Mouse (Mus musculus) c-Kit-positive CD71-positive TER-119-positive erythroid progenitor cells, embryonic 14.5 days (primary cell): Measurements from ENCODE around the gene Olfr609.
"Not testable (repeated sequence)": the region's sequence is repeated elsewhere in the genome, so short reads cannot be mapped to it uniquely, and the experiment has no call there.

ENCODE experiments used
- DNase-seq: peaks from one replicate; pipeline ENCODE4 v3.0.0-alpha.2; 2013; ENCODE audit warnings: low spot score

Gene Olfr609

DNA sequence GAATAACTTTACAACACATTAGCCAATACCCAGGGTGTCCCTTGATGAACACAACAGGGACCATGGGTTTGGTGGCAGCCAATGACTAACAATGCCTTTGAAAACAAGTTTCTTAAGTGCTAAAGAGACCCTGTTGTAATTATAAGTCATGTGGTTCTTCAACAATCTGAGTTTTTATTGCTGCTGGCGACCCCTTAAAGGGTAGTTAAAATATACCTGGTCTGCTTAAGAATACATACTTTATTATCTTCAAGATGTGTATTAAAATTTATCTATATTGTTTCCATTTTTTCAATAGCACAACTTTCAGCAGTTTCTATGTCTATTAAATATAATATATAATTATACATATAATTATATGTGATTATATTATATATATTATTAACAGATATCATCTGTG, at the start of gene Olfr609:
Gene Olfr609, minus strand, starts transcription at position 101 of the 400 bp plus-strand sequence.
- DNase-seq: no peak

DNA sequence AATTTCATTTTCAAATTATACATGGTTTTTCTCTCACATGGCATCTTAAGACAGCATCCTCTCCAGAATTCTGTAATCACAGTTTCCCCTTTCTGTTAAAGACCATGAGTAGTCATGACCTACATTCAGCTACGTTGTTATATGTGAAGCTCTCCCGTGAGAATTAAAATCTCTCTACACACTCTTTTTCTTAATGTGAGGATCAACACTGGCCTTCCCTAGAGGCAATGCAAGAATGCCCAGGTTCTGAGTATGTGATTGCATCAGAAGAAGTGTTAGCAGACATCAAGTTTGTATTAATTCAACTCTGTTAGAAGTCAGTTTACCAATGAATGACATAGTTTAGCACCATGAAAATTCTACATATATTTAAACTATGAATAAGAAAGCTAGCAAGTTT, 44.8 kb upstream of the Olfr609 start, which contains the start of gene Olfr612:
Gene Olfr612, minus strand, starts transcription at position 101 of the 400 bp plus-strand sequence.
- not testable (repeated sequence) for DNase-seq

DNA sequence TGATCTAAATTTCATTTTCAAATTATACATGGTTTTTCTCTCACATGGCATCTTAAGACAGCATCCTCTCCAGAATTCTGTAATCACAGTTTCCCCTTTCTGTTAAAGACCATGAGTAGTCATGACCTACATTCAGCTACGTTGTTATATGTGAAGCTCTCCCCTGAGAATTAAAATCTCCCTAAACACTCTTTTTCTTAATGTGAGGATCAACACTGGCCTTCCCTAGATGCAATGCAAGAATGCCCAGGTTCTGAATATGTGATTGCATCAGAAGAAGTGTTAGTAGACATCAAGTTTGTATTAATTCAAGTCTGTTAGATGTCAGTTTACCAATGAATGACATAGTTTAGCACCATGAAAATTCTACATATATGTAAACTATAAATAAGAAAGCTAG, 22.9 kb upstream of the Olfr609 start, which contains the start of gene Olfr611:
Gene Olfr611, minus strand, starts transcription at position 101 of the 400 bp plus-strand sequence.
- not testable (repeated sequence) for DNase-seq

DNA sequence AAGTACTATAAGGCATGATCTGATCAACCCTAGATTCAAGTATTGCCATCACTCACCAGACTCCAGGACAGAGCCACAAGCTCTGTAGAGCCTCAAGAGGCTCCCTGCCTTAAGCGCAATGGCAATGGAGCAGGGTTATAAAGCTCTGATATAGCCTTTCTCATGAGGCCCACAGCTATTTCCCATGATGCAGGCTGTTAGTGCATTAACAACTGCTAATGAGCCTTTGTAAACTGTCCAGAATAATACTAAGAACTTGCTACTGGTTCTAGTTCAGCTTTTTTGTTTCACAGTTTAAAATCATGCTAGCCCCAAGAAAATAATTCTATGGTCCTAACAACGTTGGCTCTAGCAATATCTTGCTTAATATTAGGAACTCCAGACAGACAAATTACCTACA, 14.2 kb upstream of the Olfr609 start, which contains the start of gene Olfr610:
Gene Olfr610, minus strand, starts transcription at position 101 of the 400 bp plus-strand sequence.
- DNase-seq: no peak

DNA sequence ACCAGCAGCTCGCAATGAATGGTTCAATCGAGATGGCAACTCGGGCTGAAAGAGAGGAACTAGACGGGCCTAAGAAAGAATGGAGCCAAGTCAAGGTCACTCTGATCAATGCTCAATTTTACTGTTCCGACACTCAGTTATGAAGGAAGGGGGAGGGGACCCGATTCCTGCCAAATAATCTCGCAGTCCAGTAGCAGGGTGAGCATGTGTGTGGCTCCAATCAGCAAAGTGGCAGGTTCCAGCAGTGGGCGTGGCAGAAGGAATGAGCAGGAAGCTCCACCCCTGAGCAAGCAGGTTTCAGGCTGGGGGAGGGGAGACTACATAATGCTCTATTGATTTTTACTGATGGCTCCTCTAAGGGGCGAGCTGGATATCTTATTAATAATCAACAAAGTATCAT, 20.8 kb downstream of the Olfr609 start:
- DNase-seq: not testable (repeated sequence)

DNA sequence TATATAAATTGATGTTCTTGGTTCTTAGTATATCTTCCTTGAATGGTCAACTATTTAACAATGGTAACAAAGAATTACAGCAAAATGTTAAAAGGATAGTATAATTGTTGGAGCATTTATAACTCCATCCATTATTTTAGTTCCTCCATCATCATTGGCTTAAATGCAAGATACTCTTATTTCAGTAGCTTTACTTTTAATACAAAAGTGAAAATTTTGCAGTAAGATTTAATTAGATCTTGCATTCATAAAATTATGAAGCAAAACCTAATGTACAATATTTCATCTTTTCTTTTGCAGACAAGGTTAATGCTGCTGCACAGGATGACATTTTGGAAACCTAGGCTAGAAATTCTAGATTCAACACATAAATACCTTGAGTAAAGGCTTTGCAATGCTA, 28.3 kb downstream of the Olfr609 start, which contains the start of gene Olfr608:
Gene Olfr608, plus strand, starts transcription at position 301 of the 400 bp plus-strand sequence.
- no peak for DNase-seq

DNA sequence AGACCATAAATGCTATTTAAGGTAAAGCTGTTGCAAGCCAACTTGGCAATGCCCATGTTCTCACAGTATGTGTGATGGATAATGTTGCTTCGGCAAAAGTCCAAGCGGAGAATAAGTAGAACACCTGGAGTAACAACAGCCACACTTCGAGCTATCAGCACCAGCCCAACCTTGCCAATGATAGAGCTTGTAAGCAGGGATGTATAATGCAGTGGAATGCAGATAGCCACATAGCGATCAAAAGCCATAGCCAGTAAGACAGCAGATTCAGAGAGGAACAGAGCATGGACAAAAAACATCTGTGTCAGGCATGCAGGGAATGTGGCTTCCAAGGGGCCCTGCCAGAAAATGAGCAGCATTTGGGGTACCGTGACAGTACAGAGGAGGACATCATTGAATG, 37.3 kb downstream of the Olfr609 start:
- no peak for DNase-seq

DNA sequence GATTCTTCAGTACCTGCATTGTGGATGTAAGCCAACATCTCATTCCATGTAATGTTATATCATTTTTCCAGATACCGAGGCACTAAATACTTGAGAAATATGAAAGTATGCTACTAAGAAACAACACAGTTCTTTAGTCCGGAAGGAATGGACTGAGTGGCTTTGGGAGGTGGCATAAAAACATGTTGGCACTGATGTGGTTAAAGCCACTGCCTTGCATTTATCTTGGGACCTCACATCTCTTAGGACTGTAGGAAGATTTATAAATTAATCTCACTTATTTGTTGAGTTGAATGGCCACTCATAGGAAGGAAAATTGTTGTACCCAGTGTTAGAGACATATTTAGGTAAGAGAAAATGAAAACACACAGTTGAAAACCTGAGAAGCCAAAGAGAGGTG, 49.1 kb downstream of the Olfr609 start, which contains the start of gene Olfr606:
Gene Olfr606, plus strand, starts transcription at position 301 of the 400 bp plus-strand sequence.
- DNase-seq: no peak

DNA sequence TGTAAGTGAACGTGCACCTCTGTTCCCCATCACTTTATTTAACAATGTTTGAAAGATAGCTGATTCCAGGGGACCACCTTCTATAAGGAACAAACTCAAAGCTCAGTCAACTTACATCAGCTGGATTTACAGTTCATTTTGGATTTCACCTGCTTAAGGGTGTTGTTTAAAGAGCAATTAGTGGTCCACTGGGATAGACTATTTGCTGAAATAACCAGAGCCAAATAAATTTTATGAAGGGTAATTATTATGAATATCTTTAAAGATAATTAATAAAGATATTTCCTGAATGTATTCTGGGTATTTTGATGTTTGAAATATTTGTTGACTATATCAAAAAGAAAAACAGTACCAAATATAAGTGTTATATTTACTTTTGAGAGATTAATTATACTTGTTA, 52.5 kb downstream of the Olfr609 start, which contains the start of gene Olfr605:
Gene Olfr605, minus strand, starts transcription at position 101 of the 400 bp plus-strand sequence.
- DNase-seq: no peak
